Mouse (Mus musculus) T-helper 1 cell (primary cell): ENCODE measurements around the gene Map3k20.

Experiments
- in situ Hi-C: fragments of 300-600 bp; cut with MboI, MseI; formaldehyde crosslinking; loops from one replicate; pipeline ENCODE4 v1.15.1; 2025; ENCODE audit warnings: high pct_unique_total_duplicates

Gene Map3k20

DNA sequence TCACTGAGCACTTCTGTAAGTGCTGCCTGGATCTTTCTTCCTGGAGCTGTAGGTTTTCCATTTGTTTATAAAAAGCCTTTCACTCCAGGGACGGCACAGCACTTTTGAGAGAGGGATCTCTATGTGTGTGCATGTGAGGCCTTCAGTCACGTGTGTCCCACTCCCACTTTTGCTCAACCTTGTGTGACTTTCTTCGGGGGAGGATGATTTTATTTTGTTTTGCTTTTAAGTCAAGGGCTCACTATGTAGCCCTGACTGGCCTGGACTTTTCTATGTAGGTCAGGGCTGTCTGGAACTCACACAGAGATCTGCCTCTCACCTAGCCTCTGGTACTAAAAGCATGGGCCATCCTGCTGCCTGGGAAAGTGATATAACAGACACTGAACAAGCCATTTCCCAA is 88.6 kb downstream of the Map3k20 start:
- in situ Hi-C loops = no loop called here

DNA sequence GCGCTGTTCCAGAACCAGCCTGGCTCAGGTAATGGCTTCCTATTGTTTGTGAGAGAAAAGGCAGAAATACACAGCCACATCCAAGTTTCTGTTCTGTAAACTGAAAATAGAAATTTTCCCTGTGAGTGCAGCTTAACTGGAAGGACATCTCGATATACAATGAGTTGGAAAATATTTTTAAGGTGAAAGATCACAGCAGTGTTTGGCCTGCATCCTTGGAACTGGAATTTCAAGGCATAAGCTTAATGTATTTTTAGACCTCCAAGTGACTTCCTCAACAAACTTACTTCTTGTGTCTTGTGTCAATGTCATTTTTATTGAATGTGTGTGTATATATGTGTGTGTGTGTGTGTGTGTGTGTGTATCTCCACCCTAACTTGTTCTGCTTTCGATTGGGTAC is 90.4 kb downstream of the Map3k20 start:
- in situ Hi-C loops = loop anchor here (5.0 kb wide), 1 partner anchor 59 kb away; no protein-coding TSS in a partner anchor

DNA sequence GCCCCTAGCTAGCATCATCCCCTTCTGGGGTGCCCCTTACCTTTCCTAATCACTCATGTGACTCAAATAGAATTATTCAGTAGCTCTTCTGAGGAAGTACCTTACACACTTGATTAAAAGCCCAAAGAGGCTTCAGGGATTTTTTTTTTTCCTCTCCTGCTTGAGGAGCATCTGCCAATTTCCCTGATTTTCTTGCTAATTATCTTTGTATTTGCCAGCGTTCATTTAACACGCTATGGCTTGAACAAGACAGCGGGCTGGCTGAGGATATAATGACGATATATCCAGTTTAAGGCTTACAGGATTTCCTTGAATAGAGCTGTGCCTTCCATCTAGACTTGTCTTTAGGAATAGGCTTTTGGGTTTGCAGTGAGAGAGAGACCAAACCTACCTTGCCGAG is 91.5 kb downstream of the Map3k20 start:
- in situ Hi-C loops = loop anchor here (5.0 kb wide), 1 partner anchor 60 kb away; no protein-coding TSS in a partner anchor

DNA sequence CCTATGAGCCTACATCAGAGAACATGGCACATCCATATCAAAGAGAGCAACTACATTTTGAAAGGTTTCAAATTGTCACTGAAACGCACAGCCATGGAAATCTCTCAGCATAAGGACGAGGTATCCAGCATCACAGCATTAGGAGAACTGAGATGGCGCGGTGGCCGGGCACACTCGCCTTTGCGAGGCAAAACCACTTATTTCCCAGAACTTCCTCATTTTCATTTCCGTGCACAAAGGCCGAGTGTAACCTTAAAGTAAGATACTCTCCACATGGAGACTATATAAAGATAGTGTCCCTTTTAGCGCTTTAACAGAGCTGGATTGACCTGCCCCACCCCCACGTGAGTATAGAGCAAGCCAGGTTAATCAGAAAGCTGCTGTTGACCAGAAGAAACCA is 94.0 kb downstream of the Map3k20 start:
- in situ Hi-C loops = loop anchor here (5.0 kb wide), 1 partner anchor 62 kb away; no protein-coding TSS in a partner anchor

DNA sequence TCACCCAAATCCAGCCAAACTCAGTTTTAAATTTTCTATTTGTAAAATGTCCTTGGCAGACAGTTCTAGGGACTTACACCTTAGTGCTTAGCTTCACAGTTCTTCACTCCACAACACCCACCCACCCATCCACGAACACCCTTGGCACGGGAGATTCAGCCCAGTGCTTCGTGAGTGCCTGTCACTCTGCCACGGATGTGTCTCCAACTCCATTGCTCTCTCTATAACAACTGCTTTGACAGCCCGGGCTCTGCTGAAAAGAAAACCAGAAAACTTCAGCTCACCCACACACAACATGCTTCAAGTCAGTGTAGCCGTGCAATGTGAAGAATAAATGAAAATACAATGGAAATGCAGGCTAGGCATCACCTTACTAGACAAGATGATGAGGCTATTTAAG is 97.2 kb downstream of the Map3k20 start:
- in situ Hi-C loops = no loop called here

DNA sequence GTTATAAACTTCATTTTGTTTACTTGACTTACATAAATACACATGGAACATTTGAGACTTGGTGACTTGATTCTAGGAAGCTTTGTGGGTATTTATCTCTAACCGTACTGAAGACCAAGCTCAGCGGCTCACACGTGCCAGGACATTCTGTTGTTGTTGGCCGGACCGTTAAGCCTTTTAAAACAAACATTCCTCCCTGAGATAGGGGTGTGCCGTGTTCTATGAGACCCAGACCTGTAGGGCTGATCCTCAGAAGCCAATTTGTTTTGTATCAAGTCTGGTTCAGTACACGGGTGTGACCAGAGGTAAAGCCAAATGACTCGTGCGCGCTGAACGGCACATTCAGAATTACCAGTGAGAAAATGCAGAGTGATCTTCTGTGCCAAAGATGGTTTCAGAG is 97.9 kb downstream of the Map3k20 start:
- in situ Hi-C loops = no loop called here

DNA sequence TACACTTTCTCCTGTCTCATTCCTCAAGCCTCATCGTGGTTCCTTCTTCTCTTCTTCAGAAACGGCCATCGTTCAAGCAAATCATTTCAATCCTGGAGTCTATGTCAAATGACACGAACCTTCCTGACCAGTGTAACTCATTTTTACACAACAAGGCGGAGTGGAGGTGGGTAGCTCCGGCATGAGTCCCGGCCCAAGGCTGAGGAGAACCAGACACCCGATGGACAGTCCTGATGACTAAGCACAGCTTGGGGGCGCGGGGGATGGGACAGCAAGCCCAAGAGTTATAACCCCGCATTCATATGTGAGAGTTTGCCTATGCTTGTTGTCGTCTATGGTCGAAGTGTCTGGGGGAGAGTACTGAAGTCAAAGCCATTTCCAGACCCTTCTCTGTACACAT is 104.0 kb downstream of the Map3k20 start:
- in situ Hi-C loops = no loop called here

DNA sequence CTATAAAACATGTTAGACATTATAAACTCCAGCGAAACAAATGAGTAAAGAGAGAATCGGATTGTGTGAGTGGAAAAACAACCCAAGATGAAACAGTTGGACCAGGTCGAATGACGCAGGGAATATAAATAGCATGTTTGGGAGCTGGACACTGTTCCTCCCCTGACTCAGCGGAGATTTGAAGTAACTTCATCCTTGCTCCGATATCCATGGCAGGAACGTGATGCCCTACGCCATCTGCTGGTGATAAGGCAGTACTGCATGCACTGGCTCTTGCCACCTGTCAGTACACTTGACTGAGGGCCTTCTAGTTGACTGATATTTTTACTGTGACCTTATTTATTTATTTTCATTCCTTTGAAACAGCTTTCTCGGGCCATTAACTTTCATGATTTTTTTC is 104.5 kb downstream of the Map3k20 start:
- in situ Hi-C loops = loop anchor here (5.0 kb wide), 1 partner anchor 148 kb away; no protein-coding TSS in a partner anchor

DNA sequence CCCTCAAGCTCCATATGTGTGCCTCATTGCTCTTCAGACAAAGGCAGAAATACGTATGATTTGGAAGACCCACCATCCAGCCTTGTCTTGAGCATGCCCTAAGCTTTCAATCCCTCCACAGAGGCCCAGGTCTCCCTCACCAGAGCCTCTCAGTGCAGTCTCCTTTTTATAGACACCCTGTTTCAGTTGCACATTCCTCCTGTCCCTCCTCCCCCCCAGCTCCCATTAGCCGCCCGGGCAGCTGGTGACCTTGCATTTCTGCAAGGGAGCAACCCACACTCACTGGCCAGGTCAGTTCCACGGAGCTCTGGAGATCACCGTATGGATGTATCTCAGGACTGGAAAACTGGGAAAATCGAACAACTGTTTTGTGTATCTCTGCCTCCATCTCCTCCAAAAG is 105.0 kb downstream of the Map3k20 start:
- in situ Hi-C loops = loop anchor here (5.0 kb wide), 1 partner anchor 148 kb away; no protein-coding TSS in a partner anchor

DNA sequence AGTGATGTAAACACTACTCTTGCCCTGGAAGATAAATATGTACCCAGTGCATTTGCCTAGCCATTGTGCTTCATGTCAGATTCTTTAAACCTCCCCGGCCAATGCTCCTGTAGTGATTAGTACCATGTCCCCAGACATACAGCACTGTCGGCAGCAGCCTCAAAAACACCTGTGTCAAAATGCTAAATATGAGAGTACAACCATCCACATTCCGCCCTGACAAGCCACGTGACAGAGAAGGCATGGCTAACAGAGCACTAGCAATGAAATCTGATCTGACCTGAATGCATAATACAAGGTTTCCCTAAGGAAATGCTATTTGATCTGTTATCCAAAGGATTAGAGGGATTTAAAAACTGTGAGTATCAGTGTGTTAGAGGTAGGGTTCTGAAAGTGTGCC is 105.6 kb downstream of the Map3k20 start:
- in situ Hi-C loops = loop anchor here (5.0 kb wide), 1 partner anchor 149 kb away; no protein-coding TSS in a partner anchor

DNA sequence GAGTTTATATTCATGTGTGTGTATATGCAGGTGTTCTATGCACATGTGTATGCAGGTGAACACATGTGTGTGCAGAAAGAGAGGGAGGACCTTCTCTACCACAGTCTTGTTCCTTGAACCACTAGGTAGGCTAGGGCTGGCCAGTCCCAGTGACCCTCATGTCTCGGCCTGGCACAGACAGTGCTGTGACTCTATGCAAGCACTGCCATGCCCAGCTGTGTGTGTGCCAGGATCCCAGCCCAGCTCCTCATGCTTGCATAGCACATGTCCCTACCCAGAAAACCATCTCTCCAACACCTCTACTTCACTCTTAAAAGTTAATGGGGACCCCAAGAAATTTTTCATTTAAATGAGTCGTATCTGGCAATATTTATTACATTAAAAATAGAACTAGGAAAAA is 106.3 kb downstream of the Map3k20 start:
- in situ Hi-C loops = loop anchor here (5.0 kb wide), 1 partner anchor 149 kb away; no protein-coding TSS in a partner anchor

DNA sequence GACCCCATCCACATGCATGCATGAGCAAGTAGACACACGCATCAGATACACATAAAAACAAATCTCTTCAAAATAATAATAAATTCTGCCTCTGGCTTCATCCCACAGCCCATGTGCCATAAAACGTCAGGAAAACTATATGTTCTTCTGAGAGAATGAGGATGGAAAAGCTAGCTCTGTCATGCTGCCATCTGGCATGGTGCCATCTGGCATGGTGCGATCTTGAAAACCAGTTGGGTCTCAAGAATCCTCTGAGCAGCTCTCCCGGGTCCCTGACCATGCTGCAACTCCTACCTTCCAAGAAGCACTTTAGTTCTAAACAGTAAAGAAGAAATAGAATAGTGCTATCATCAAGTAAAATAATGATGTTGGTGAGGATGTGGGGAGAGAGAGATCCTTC is 106.9 kb downstream of the Map3k20 start:
- in situ Hi-C loops = loop anchor here (5.0 kb wide), 1 partner anchor 150 kb away; no protein-coding TSS in a partner anchor

DNA sequence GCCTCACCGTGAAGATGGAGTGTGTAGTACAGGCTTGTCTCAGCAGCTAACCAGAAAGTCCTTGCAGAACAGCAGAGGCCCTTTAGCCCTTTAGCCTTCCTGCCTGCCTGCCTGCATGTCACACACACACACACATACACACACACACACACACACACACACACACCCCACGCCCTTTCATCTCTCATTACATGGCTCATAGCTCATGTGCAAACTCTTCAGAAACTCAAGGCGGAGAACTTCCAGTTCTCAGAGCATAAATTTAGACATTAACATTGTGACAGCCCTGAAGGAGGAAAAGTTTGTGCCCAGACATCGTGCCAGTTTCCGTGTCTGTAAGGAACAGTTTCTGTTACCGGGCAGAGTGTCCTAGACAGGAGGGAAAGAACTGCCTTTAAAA is 111.5 kb downstream of the Map3k20 start:
- in situ Hi-C loops = no loop called here

DNA sequence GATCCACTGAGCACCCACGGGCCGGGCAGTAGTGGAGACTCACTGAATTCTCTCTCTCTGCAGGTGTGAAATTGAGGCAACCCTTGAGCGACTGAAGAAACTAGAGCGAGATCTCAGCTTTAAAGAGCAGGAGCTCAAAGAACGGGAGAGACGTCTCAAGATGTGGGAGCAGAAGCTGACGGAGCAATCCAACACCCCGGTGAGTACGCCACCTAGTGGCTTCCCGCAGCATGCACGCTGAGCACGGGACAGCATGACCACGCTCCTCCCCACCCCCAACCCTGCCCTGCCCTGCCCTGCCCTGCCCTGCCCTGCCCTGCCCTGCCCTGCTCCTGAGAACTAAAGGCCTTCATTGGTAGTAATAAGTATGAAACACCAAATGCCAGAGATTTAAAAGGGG is 112.8 kb downstream of the Map3k20 start:
- in situ Hi-C loops = no loop called here

DNA sequence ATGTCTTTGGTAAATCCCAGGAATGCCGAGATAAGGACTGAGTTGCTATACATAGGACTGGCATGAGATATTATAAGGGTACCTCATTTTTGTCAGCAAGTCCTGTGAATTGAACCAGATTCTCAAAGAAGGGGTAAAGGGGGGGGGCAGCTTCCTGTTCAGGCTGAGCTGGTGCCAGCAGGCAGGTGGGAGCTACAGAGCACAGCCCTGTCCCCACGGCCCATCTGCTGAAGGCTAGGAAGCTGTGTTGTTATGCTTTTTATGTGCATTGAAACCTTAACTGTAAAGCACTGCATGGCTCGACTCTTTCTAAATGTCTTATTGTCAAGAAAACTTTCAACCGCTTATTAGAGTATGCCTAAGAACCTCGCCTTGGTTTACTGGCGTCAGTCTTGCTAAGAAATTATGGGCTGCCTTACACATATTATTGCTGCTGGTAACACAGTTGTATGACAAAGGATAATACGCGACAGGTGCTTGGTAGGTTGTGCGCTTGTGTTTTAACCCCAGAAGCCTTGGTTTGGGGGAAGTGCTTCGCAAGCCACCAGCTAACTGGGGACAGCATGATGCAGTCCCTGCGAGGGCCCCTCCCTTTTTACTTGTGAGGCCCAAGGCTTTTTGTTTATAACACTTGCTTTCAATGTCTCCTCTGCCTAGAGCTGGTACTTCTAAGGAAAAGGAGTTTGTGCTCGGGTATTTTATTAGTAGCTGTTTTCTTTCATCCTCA is 114.2 kb downstream of the Map3k20 start:
- in situ Hi-C loops = no loop called here

DNA sequence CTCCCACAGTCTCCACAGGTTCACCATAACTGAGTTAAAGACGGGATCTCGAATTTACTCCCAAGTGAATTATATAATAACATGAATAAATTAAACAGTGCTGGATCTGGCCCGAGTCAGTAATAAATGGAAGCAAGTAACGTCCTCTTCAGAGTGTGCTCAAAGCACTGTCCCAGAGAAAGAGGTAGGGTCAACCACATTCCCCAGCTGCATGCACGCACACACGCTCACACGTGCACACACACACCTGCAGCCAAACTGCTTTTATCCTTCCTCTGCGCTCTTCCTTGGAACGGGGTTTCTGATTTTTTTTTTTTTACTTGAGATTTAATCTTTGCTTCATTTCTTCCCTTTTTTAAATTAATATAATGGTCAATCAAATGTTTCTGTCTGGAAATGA is 115.9 kb downstream of the Map3k20 start:
- in situ Hi-C loops = no loop called here

DNA sequence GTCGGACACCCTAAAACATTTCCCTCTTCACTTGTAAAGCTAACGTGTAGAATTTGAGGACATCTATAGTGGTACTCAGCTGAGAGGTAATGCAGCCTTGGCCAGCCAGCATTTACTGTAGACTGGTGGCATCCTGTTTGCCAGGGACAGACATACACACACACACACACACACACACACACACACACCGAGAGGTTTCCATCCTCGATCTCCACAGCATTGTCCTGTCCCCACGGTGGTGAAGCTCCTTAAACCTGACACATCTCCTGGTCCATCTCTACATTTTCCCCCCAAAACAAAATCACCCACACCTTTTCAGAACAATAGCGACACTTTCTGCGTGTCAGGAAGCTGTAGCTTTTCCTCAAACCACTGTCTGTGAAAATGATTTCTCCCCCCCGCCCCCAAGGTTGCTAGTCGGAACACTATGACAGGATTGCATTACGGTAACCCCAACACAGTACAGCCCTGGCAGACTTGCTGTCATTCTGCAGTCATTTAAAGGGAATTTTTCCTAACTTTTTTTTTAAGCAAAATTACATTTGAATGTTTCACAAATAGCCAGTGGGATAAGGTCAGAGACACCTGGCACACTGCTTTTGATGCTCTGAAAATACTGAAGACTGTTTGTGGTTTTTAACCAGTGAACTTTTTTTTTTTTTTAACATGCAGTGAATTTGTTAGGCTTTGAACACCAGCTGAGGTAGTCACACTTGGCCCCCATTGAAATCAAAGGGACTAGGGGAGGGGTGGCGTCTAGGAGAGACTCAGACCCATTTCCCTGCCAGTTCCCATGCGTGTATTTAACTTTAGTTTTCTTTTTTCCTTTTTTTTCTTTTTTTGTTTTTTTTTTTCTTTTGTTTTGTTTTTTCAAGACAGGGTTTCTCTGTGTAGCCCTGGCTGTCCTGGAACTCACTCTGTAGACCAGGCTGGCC is 120.5 kb downstream of the Map3k20 start:
- in situ Hi-C loops = no loop called here

DNA sequence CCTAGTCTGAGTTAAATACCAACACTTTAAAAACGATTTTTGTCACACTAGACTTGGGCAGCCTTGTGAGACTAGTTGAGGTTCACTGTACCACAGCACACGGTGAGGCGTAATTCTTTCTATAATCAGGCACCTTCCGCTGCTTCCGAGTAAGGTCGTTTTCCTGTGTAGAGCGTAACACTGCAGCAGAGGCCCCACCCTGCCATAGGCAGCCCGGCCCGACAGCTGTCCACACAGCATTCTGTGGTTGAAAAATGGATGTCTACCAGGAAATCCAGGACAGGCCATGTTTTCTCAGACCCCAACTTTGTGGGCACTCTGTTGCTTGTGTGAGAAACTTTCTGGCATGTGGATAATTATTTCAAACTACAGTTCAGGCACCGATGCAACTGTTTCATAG is 121.3 kb downstream of the Map3k20 start:
- in situ Hi-C loops = no loop called here

DNA sequence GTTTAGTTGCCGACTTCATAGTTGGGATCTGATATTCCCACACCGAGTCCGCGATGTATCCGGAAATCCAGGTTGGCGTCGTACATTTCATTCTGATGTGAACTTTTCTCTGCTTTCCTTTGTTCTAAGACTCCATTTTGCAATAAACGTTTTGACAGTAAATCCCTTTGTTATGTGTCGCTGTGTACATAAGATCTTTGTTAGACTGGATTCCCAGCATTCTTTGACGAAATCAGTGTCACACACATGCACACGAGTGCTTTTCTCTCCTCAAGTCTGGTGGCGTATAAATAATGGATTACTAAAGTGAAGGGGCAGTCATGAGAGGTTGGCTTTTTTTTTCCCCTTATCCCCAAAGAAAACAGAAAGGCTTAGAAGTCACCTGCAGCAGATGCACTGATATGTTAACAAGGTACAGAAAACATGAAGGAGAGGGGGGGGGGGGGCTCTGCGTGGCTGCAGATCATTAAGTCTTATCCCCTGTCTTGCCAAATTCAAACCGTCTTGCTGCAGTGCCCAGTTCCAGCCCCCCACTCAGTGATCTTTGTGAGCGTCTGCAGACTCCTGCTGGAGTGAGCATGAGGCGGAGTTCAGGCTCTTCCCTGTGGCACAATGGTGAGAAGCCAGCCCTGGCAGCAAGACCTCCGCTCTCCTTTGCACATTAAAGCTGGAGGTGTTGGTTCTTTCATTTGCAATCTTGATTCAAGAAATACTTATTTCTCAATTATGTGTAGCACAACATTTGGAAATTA is 122.1 kb downstream of the Map3k20 start:
- in situ Hi-C loops = no loop called here

DNA sequence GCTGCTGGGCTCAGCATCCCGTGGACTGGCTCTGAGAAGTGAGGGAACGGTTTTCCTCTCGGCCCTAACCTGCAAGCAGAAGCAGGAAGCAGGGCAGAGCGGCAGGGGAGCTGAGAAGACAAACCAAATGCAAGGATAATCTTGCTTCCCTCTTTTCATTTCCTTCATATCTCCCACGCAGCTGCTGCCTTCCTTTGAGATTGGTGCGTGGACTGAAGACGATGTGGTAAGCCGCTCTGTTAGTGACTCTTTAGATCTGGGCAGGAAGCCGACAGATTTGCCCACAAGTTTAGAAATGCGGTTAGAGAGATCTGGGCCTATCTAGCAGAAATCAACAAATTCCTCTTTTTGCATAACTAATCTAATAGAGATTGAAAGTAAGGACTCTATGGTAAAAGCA is 124.5 kb downstream of the Map3k20 start:
- in situ Hi-C loops = no loop called here

DNA sequence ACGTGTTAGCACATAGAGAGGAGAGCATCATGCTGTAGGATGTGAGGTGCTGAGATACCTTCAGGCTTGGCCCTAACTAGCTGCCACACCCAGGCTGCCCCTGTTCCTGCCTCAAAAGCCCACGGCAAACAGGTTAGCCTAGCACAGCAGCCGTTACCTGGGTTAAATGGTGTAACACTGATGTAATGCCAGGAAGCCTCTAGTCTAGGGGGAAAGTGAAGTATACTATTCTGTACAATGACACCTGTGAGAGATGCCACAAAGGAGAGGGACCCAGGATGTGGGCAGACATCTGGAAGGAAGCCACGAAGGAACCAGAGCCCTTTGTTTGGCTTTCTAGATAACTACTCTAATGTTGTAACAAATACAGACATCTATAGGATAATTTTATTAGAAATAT is 126.8 kb downstream of the Map3k20 start:
- in situ Hi-C loops = no loop called here

DNA sequence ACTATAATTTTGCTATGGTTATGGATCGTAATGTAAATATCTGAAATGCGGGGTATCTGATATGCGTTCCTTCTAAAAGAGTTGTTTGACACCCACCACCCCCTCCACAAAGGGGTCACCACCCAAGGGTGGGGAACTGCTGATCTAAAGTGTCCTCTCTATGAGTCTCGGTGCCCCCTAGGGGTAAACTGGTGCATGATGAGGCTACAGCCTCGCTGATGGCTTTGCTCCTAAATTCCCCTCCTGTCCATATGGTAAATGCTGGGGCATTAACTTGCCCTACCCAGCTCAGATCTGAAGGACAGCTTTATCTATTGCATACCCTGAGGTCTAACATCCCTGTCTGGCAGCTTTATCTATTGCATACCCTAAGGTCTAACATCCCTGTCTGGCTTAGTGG is 130.0 kb downstream of the Map3k20 start:
- in situ Hi-C loops = no loop called here
